Mouse (Mus musculus) effector memory CD4-positive, alpha-beta T cell, adult 5 months (primary cell): ENCODE data around the gene Ddx60. TPM values are rescaled to one million over a fixed set of nuclear protein-coding genes. Genes with fewer than 3 reads are reported as not detected.

Experiments used
- polyA plus RNA-seq: library from polyadenylated mRNA; unstranded; fragments of 100-300 nt; shearing (Covaris generic); gene quantifications from one replicate; pipeline ENCODE4 v1.2.1, GENCODE M21; 2017

Ddx60 gene
- polyA plus RNA-seq: 22.7 TPM

GRCm38 (mm10) chr8:61927777-61928494 lies at the start of gene Ddx60:
Gene Ddx60 (plus strand): TSS chr8:61928087.

GRCm38 (mm10) chr8:61902521-61902920 lies 25.4 kb upstream of the Ddx60 start, which contains the start of gene Palld:
Gene Palld (minus strand): TSS chr8:61902690.

Other genes starting within 250 kb of the Ddx60 start
- 1.3 TPM for gene Palld, start 25.4 kb upstream of the Ddx60 start, polyA plus RNA-seq
- not detected for gene Anxa10, start 195.1 kb downstream of the Ddx60 start, polyA plus RNA-seq